Mouse (Mus musculus): ENCODE results near the gene Wnt16. TPM values are rescaled to one million over a fixed set of nuclear protein-coding genes. Genes with fewer than 3 reads are reported as not detected.
"Not testable (repeated sequence)": the region's sequence is repeated elsewhere in the genome, so short reads cannot be mapped to it uniquely, and the experiment has no call there.

The Wnt16 gene
- polyA plus RNA-seq (2021) = not detected

GRCm38 (mm10) chr6:22288004-22288736, at the start of gene Wnt16:
Gene Wnt16 (plus strand): TSS chr6:22288227.
- in situ Hi-C loops (cut with MboI; ENCODE audit: low pct_unique_long_range_greater_than_20kb) = no loop called here

GRCm38 (mm10) chr6:22243321-22243720, 44.7 kb upstream of the Wnt16 start:
- DNase-seq (ENCODE audit: low read depth, low spot score) = no peak
- CTCF ChIA-PET = interaction anchor here (1.1 to 1.7 kb wide), 5 partner anchors 11 to 44 kb away, joined by 3 to 5 read pairs (median 3); no protein-coding TSS in a partner anchor
- no peak for TF ChIP-seq CTCF (IDR thresholded peaks at IDR 0.05)

More at GRCm38 (mm10) chr6:22288004-22288736, at the start of gene Wnt16:
- ATAC-seq = no peak
- DNase-seq (ENCODE audit: low read depth, low spot score) = no peak
- no peak for TF ChIP-seq CTCF (IDR thresholded peaks at IDR 0.05)
- H3K27me3 ChIP-seq = no peaks in the 10 kb centered on the region
- ChIA-PET CTCF (interaction anchor here (0.9 to 1.1 kb wide), 2 partner anchors 11 to 15 kb away, joined by 3 read pairs; no protein-coding TSS in a partner anchor), POLR2A (interaction anchor here (0.6 kb wide), 1 partner anchor 202 kb away, joined by 5 read pairs; no protein-coding TSS in a partner anchor)

GRCm38 (mm10) chr6:22246696-22247095, 41.3 kb upstream of the Wnt16 start:
- ChIA-PET CTCF (no interaction called here), POLR2A (no interaction called here)
- in situ Hi-C loops (cut with MboI; ENCODE audit: low pct_unique_long_range_greater_than_20kb) = no loop called here
- H3K27me3 ChIP-seq = no peaks in the 10 kb centered on the region
- DNase-seq (ENCODE audit: low read depth, low spot score) (no peak), ATAC-seq (no peak)
- no peak for TF ChIP-seq CTCF (IDR thresholded peaks at IDR 0.05)

More at GRCm38 (mm10) chr6:22243321-22243720, 44.7 kb upstream of the Wnt16 start:
- H3K27me3 ChIP-seq = no peaks in the 10 kb centered on the region
- ATAC-seq = no peak
- in situ Hi-C loops (cut with MboI; ENCODE audit: low pct_unique_long_range_greater_than_20kb) = no loop called here
- POLR2A ChIA-PET = no interaction called here

- no peak for ATAC-seq
- ChIA-PET CTCF (interaction anchor here (1.0 to 1.3 kb wide), 2 partner anchors 15 to 21 kb away, joined by 3 read pairs; no protein-coding TSS in a partner anchor), POLR2A (interaction anchor here (0.7 kb wide), 1 partner anchor 66 kb away, joined by 3 read pairs; no protein-coding TSS in a partner anchor)
- TF ChIP-seq CTCF (IDR thresholded peaks at IDR 0.05) = no peak
- no peak for DNase-seq (ENCODE audit: low read depth, low spot score)
- H3K27me3 ChIP-seq = no peaks in the 10 kb centered on the region
- in situ Hi-C loops (cut with MboI; ENCODE audit: low pct_unique_long_range_greater_than_20kb) = no loop called here
Observed at GRCm38 (mm10) chr6:22258784-22259183, 29.2 kb upstream of the Wnt16 start.

- ChIA-PET POLR2A (no interaction called here), CTCF (no interaction called here)
- no peak for ATAC-seq
- no peaks in the 10 kb centered on the region for H3K27me3 ChIP-seq
- no peak for TF ChIP-seq CTCF (IDR thresholded peaks at IDR 0.05)
- DNase-seq (ENCODE audit: low read depth, low spot score) = no peak
- in situ Hi-C loops (cut with MboI; ENCODE audit: low pct_unique_long_range_greater_than_20kb) = no loop called here
Observed at GRCm38 (mm10) chr6:22262519-22262918, 25.5 kb upstream of the Wnt16 start.

- H3K27me3 ChIP-seq; ATAC-seq; in situ Hi-C loops (cut with MboI; ENCODE audit: low pct_unique_long_range_greater_than_20kb); POLR2A ChIA-PET; DNase-seq (ENCODE audit: low read depth, low spot score): not testable (repeated sequence)
- CTCF ChIA-PET = interaction anchor here (0.6 to 1.0 kb wide), 2 partner anchors 22 to 58 kb away, joined by 3 read pairs; no protein-coding TSS in a partner anchor
Observed at GRCm38 (mm10) chr6:22264094-22264493, 23.9 kb upstream of the Wnt16 start.

- POLR2A ChIA-PET = no interaction called here
- DNase-seq (ENCODE audit: low read depth, low spot score) = no peak
- no peak for ATAC-seq
- CTCF ChIA-PET = no interaction called here
- no peaks in the 10 kb centered on the region for H3K27me3 ChIP-seq
- TF ChIP-seq CTCF (IDR thresholded peaks at IDR 0.05) = no peak
- in situ Hi-C loops (cut with MboI; ENCODE audit: low pct_unique_long_range_greater_than_20kb) = no loop called here
Observed at GRCm38 (mm10) chr6:22266018-22266417, 22.0 kb upstream of the Wnt16 start.

- no peak for TF ChIP-seq CTCF (IDR thresholded peaks at IDR 0.05)
- no peak for ATAC-seq
- H3K27me3 ChIP-seq = no peaks in the 10 kb centered on the region
- DNase-seq (ENCODE audit: low read depth, low spot score) = no peak
- ChIA-PET CTCF (no interaction called here), POLR2A (no interaction called here)
- in situ Hi-C loops (cut with MboI; ENCODE audit: low pct_unique_long_range_greater_than_20kb) = no loop called here
Observed at GRCm38 (mm10) chr6:22267807-22268667, 20.0 kb upstream of the Wnt16 start.

- POLR2A ChIA-PET = no interaction called here
- no peak for TF ChIP-seq CTCF (IDR thresholded peaks at IDR 0.05)
- no peak for ATAC-seq
- DNase-seq (ENCODE audit: low read depth, low spot score) = no peak
- in situ Hi-C loops (cut with MboI; ENCODE audit: low pct_unique_long_range_greater_than_20kb) = no loop called here
- CTCF ChIA-PET = no interaction called here
- H3K27me3 ChIP-seq = no peaks in the 10 kb centered on the region
Observed at GRCm38 (mm10) chr6:22268677-22269076, 19.4 kb upstream of the Wnt16 start.

- no peak for ATAC-seq
- TF ChIP-seq CTCF (IDR thresholded peaks at IDR 0.05) = no peak
- no peaks in the 10 kb centered on the region for H3K27me3 ChIP-seq
- in situ Hi-C loops (cut with MboI; ENCODE audit: low pct_unique_long_range_greater_than_20kb) = no loop called here
- CTCF ChIA-PET = interaction anchor here (1.1 to 1.8 kb wide), 3 partner anchors 10 to 100 kb away, joined by 3 to 5 read pairs (median 5); no protein-coding TSS in a partner anchor
- POLR2A ChIA-PET = no interaction called here
- DNase-seq (ENCODE audit: low read depth, low spot score) = peak; percentile 19
Observed at GRCm38 (mm10) chr6:22269840-22270521, 18.0 kb upstream of the Wnt16 start.

Data from Patski (cell line).